Mouse (Mus musculus) forebrain, embryonic 13.5 days (tissue): ENCODE measurements at regions not wholly inside any gene's neighbourhood (a gene's known extent, or its start where the extent isn't known, plus 50 kb on each side); places are given as distances from the start of the nearest gene placed in this dataset.

Experiments used
- ATAC-seq: fragments of 200-750 bp; cut with Nextera tagmentation; 2 replicates; pipeline ENCODE4 v1.8.0; 2017
- H3K27ac ChIP-seq: fragments of 300-500 bp; sonication (generic); 2 replicates; pipeline ENCODE4 v1.5.1; 2015; ENCODE audit warnings: inconsistent platforms, mild to moderate bottlenecking, moderate library complexity
- H3K27me3 ChIP-seq: fragments of 300-500 bp; sonication (generic); 2 replicates; pipeline ENCODE4 v1.6.1; 2015; ENCODE audit warnings: mild to moderate bottlenecking, inconsistent platforms
- H3K36me3 ChIP-seq: fragments of 300-500 bp; sonication (generic); 2 replicates; pipeline ENCODE4 v1.6.1; 2015; ENCODE audit warnings: mild to moderate bottlenecking, inconsistent platforms; ENCODE audit not compliant: poor library complexity, severe bottlenecking
- H3K4me1 ChIP-seq: fragments of 300-500 bp; sonication (generic); 2 replicates; pipeline ENCODE4 v1.6.1; 2015; ENCODE audit warnings: inconsistent platforms
- H3K4me2 ChIP-seq: fragments of 300-500 bp; sonication (generic); 2 replicates; pipeline ENCODE4 v1.6.1; 2015; ENCODE audit warnings: inconsistent platforms, mild to moderate bottlenecking, moderate library complexity
- H3K4me3 ChIP-seq: fragments of 300-500 bp; sonication (generic); 2 replicates; pipeline ENCODE4 v1.5.1; 2015; ENCODE audit warnings: mild to moderate bottlenecking, inconsistent platforms
- H3K9ac ChIP-seq: fragments of 300-500 bp; sonication (generic); 2 replicates; pipeline ENCODE4 v1.6.1; 2015; ENCODE audit warnings: mild to moderate bottlenecking, inconsistent platforms
- H3K9me3 ChIP-seq: fragments of 300-500 bp; sonication (generic); replicated peaks from 2 replicates; pipeline ENCODE4 v1.6.1; 2016; ENCODE audit warnings: inconsistent platforms
- WGBS: fragments of 180-500 bp; shearing (Covaris S2); methylation state at CpG from one replicate; pipeline ENCODE4 v1.1.7; 2015; 5-methylcytosine and 5-hydroxymethylcytosine counted together

DNA sequence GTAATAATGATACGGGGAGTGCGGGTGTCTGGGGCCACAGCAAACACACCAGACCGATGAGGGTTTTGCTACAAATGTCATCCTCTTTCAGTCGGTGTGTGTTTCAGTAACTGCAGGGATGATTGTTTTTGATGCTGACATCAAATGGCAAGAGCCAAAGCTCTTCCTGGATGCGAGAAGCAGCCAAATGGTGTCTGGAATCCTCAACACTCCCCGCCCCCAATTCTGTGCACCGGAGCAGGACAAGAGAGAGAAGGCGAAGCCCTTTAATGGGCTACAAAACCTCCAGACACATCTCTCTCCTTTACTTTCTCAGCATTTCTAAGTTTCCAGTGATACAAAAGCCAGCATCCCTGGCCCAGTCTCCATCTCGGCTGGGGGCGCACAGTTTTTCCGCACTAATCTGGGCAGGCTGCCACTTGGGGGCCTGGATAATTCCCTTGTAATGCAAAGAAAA lies 94.1 kb upstream of the Fbxo11 start:
- no peaks in the 10 kb centered on the region for H3K9me3 ChIP-seq
- 2% methylated on average over 11 of the region's 11 CpGs for WGBS
- H3K4me1 ChIP-seq, result peaks cover 10% of the 10 kb centered on the region
- H3K27me3 ChIP-seq, result no peaks in the 10 kb centered on the region
- peak; percentile 57; the same call in 1 of the 2 replicates for ATAC-seq
- H3K4me3 ChIP-seq, result peak overlapping the region; percentile 21
- 0 out of 2 replicates have a peak overlapping the region, but pooled peaks have one; percentile 26 for H3K9ac ChIP-seq
- peak overlapping the region; percentile 53 for H3K4me2 ChIP-seq
- H3K36me3 ChIP-seq, result no peaks in the 10 kb centered on the region
- no peak overlapping the region; the same call in 1 of the 2 replicates for H3K27ac ChIP-seq

DNA sequence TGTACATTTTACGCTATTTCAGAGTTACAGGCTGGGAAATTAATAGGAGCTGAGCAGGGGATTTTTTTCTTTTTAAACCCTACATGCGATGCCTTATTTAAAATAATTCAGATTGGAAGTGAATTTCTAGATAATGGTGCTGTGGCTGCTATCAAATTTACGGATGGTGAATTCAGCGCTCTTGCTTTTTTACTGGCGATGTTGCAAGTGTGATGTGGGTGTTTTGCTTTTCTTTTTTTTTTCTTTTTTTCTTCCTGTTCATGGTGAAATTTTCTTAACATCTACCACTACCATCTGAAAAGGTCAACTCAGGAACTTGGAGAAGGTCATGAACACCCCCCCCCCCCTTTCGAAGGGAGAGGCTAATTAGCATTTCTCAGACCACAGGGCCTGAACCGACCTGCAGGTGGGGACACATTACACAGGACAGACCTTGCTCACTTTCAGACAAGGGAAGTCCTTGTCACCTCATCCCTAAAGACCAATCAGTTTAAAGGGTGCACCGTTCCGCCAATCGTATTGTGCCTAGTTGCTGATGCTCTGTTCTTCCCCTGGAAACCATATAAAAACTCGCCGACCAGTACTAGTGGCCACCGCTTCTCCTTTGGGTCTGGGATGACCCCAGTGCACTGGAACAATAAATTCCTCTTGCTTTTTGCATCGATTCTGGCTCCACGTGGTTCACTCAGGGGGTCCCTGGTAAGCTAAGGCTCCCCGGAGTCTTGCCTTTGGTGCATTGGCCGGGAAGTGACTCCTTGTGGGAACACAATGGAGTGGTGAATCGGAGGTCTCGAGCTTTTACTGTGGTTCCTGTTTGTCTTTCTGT lies 95.0 kb upstream of the Fbxo11 start:
- peaks cover 10% of the 10 kb centered on the region for H3K4me1 ChIP-seq
- no peaks in the 10 kb centered on the region for H3K36me3 ChIP-seq
- 29% methylated on average over 19 of the region's 19 CpGs for WGBS
- H3K27ac ChIP-seq, result no peak overlapping the region
- no peak overlapping the region for H3K9ac ChIP-seq
- H3K9me3 ChIP-seq, result no peaks in the 10 kb centered on the region
- ATAC-seq, result 0 out of 2 replicates have a peak, but pooled peaks have one; percentile 10
- H3K27me3 ChIP-seq, result no peaks in the 10 kb centered on the region
- H3K4me3 ChIP-seq, result peak overlapping the region; percentile 21
- peak overlapping the region; percentile 53 for H3K4me2 ChIP-seq

- Histone ChIP-seq H3K9ac (no peak overlapping the region), H3K4me1 (peaks cover 10% of the 10 kb centered on the region), H3K9me3 (no peaks in the 10 kb centered on the region), H3K4me2 (peak overlapping the region; percentile 53; the same call in 1 of the 2 replicates), H3K27me3 (no peaks in the 10 kb centered on the region), H3K27ac (no peak overlapping the region), H3K4me3 (no peak overlapping the region), H3K36me3 (no peaks in the 10 kb centered on the region)
- ATAC-seq, result no peak
- WGBS, result 69% methylated on average over 14 of the region's 14 CpGs
Observed at GRCm38 (mm10) chr17:88160677-88161001, 95.5 kb upstream of the Fbxo11 start.

DNA sequence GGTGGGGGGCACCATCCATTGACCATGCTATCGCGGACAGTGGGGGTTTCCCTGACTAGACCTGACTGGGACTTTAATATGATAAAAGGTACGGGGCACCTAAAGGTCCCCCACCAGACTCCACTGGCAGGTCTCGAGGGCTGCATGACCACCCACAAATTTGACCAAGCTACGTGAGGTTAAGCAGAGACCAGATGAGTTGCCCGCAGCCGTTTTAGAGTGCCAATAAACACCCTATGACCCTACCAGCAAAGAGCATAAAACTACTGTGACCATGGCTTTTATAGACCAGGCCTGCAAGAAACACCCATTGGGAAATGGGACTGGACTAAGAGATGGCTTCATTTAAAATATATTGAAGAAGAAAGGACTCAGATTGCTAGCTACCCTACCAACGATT lies 96.7 kb upstream of the Fbxo11 start:
- Histone ChIP-seq H3K36me3 (no peaks in the 10 kb centered on the region), H3K27me3 (no peaks in the 10 kb centered on the region), H3K4me2 (no peak overlapping the region), H3K27ac (no peak overlapping the region), H3K9ac (no peak overlapping the region), H3K4me1 (peaks cover 10% of the 10 kb centered on the region), H3K4me3 (no peak overlapping the region), H3K9me3 (no peaks in the 10 kb centered on the region)
- WGBS, result 98% methylated on average over 8 of the region's 8 CpGs
- ATAC-seq, result no peak

DNA sequence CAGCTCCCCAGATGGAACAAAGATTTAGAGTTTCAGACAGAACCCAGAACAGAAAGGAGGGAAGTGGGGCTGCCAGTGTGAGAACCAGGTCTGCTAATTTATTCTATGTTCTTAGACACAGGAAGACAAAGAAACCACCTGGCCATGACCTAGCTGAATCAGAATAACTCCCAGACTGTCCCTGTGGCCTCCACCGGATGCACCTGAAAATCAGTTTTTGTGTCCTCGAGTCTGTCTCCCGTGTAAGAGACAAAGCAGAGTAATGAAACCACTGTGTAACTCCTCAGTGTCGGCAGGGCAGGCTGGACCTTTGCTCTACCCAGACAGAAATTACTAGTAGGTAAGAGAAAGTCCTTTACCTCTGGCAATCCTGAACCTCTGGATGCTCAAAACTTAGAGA lies 99.7 kb upstream of the Fbxo11 start:
- H3K4me3 ChIP-seq, result no peak overlapping the region
- H3K9ac ChIP-seq, result no peak overlapping the region
- no peak overlapping the region for H3K4me2 ChIP-seq
- H3K36me3 ChIP-seq, result no peaks in the 10 kb centered on the region
- no peaks in the 10 kb centered on the region for H3K9me3 ChIP-seq
- no peaks in the 10 kb centered on the region; the same call in 1 of the 2 replicates for H3K4me1 ChIP-seq
- no peak overlapping the region for H3K27ac ChIP-seq
- ATAC-seq, result no peak
- H3K27me3 ChIP-seq, result no peaks in the 10 kb centered on the region
- 83% methylated on average over 4 of the region's 4 CpGs for WGBS

DNA sequence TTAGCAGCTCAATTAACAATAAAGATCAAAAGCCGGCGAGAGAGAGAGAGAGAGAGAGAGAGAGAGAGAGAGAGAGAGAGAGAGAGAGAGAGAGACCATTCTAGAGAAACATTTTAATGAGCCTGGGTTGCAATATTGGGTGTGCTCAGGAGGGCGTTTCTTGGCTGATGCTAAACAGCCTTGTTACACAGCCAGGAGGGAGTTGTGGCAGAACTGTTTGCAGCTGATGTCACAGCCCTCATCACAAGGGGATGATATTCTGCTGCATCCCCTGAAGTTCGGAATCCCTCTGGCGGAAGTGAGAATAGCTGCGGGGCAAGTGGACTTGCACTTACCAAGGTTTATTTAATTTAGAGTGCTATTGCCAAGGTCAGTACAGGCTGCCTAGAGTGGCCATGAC lies 100.7 kb upstream of the Fbxo11 start:
- Histone ChIP-seq H3K9ac (no peak overlapping the region), H3K4me2 (no peak overlapping the region), H3K4me1 (no peaks in the 10 kb centered on the region), H3K27me3 (no peaks in the 10 kb centered on the region), H3K27ac (no peak overlapping the region), H3K9me3 (no peaks in the 10 kb centered on the region), H3K36me3 (no peaks in the 10 kb centered on the region), H3K4me3 (no peak overlapping the region)
- no peak for ATAC-seq
- WGBS, result 86% methylated on average over 6 of the region's 6 CpGs

- H3K4me1 ChIP-seq, result no peaks in the 10 kb centered on the region
- no peak for ATAC-seq
- WGBS, result 78% methylated on average over 8 of the region's 8 CpGs
Observed at GRCm38 (mm10) chr17:88168262-88169096, 103.4 kb upstream of the Fbxo11 start.

GRCm38 (mm10) chr17:88171606-88172005 lies 106.5 kb upstream of the Fbxo11 start:
- Histone ChIP-seq H3K27me3 (no peaks in the 10 kb centered on the region), H3K9me3 (no peaks in the 10 kb centered on the region), H3K27ac (no peak overlapping the region), H3K4me3 (no peak overlapping the region), H3K4me2 (no peak overlapping the region), H3K36me3 (no peaks in the 10 kb centered on the region), H3K4me1 (no peaks in the 10 kb centered on the region), H3K9ac (no peak overlapping the region)
- no peak for ATAC-seq
- 93% methylated on average over 3 of the region's 3 CpGs for WGBS

More at GRCm38 (mm10) chr17:88168262-88169096, 103.4 kb upstream of the Fbxo11 start:
- Histone ChIP-seq H3K36me3 (no peaks in the 10 kb centered on the region), H3K4me3 (no peak overlapping the region), H3K4me2 (no peak overlapping the region), H3K9me3 (no peaks in the 10 kb centered on the region), H3K9ac (no peak overlapping the region), H3K27me3 (no peaks in the 10 kb centered on the region), H3K27ac (no peak overlapping the region)

DNA sequence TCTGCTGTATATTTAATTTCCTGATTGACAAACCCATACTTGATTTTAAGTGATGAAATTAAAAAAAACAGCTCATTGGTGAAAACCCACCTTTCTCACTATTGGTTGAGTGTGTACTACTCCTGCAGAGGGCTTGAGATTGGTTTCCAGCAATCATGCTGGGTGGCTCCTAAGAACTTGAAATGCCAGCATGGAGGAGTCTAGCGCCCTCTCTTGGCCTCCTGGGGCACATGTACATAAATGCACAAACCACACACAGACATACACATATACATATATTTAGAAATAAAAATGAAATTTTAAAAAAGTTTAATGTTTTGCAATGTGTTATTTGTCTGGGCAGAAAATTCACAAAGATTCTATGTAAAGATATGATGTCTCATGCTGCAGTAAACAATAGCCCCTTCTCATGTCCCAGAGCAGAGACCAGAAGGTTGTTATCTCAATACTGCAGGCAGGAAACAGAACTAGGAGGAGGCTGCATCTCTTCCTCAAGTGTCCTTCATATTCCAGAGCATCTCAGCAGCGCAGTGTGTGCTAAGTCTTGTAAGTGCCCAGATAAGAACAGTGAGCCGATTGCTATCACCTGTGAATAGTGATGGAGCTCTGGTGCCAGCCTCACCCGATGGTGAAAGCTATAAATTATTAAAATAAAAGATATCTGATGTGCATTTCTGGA lies 108.4 kb upstream of the Fbxo11 start:
- Histone ChIP-seq H3K4me1 (no peaks in the 10 kb centered on the region), H3K9ac (no peak overlapping the region), H3K9me3 (no peaks in the 10 kb centered on the region), H3K27me3 (no peaks in the 10 kb centered on the region), H3K4me3 (no peak overlapping the region), H3K27ac (no peak overlapping the region), H3K4me2 (no peak overlapping the region), H3K36me3 (no peaks in the 10 kb centered on the region)
- ATAC-seq, result no peak
- 89% methylated on average over 4 of the region's 4 CpGs for WGBS

GRCm38 (mm10) chr17:88174242-88174679 lies 109.2 kb upstream of the Fbxo11 start:
- Histone ChIP-seq H3K9ac (no peak overlapping the region), H3K27me3 (no peaks in the 10 kb centered on the region), H3K4me3 (no peak overlapping the region), H3K36me3 (no peaks in the 10 kb centered on the region), H3K4me1 (no peaks in the 10 kb centered on the region), H3K4me2 (no peak overlapping the region), H3K27ac (no peak overlapping the region), H3K9me3 (no peaks in the 10 kb centered on the region)
- 86% methylated on average over 10 of the region's 10 CpGs for WGBS
- no peak for ATAC-seq

GRCm38 (mm10) chr17:88175951-88176623 lies 111.0 kb upstream of the Fbxo11 start:
- H3K9me3 ChIP-seq, result no peaks in the 10 kb centered on the region
- no peak overlapping the region for H3K27ac ChIP-seq
- no peaks in the 10 kb centered on the region for H3K36me3 ChIP-seq
- WGBS, result 85% methylated on average over 4 of the region's 4 CpGs
- no peak overlapping the region for H3K4me2 ChIP-seq
- H3K27me3 ChIP-seq, result no peaks in the 10 kb centered on the region
- no peak overlapping the region for H3K9ac ChIP-seq
- no peak for ATAC-seq
- no peak overlapping the region for H3K4me3 ChIP-seq
- no peaks in the 10 kb centered on the region for H3K4me1 ChIP-seq
